Mouse (Mus musculus): Measurements from ENCODE around the gene Tbx2. TPM values are rescaled to one million over a fixed set of nuclear protein-coding genes. Genes with fewer than 3 reads are reported as not detected.

Tbx2 gene
- polyA plus RNA-seq, 1 experiment from 2014 or later: 1.6 TPM

DNA sequence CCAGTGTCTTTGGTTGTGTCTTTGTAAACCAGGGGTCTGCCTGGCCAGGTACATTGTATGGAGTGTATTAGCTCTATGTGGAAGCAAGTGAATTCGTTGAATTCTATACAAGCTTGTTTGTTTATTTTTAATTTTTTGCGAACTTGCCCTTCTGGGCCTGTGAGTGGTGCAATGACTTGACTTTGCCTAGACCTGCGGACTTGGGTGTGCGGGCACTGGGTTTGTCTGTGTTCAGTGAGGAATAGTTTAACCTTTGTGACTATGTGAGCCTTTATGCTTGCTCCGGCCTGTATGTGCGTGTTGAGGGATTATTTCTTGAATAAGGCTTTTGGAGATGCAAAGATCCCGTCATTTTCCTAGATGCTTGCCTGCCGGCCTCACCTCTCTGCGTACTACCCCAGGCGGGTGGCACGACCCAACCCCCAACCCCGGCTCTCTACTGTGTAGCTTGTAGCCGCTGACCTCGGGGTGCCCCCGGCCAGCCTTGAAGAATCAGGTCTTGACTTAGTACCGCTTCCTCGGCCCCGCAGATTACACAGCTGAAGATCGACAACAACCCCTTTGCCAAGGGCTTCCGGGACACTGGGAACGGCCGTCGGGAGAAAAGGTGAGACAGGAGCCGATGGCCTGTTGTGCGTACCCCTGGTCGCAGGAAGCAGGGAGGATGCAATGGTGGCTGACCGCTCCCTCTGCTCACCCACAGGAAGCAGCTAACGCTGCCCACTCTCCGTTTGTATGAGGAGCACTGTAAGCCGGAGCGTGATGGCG is 4.4 kb downstream of the Tbx2 start:
- Histone ChIP-seq H3K9me3 (no peaks in the 10 kb centered on the region), H3K4me1 (replicated peaks) (peaks cover 48% of the 10 kb centered on the region), H3K4me2 (peak overlapping the region; percentile 60), H3K36me3 (no peaks in the 10 kb centered on the region), H3K27me3 (peaks cover 97% of the 10 kb centered on the region), H3K27ac (replicated peaks) (no peak overlapping the region), H3K4me3 (peak overlapping the region; percentile 42), H3K9ac (peak overlapping the region; percentile 38)
- no peak for ATAC-seq (ENCODE audit: low read depth)
- 2% methylated on average over 32 of the region's 32 CpGs for WGBS

- no peaks in the 10 kb centered on the region for H3K36me3 ChIP-seq
- peaks cover 97% of the 10 kb centered on the region for H3K27me3 ChIP-seq
- H3K4me1 ChIP-seq (replicated peaks): peaks cover 45% of the 10 kb centered on the region
- 2% methylated on average over 18 of the region's 18 CpGs for WGBS
- peak overlapping the region; percentile 42 for H3K4me3 ChIP-seq
- peak overlapping the region; percentile 63 for H3K9ac ChIP-seq
- ATAC-seq (ENCODE audit: low read depth): no peak
- peak overlapping the region; percentile 60 for H3K4me2 ChIP-seq
- no peak overlapping the region for H3K27ac ChIP-seq (replicated peaks)
- H3K9me3 ChIP-seq: no peaks in the 10 kb centered on the region
Observed at GRCm38 (mm10) chr11:85837291-85837647, 4.9 kb downstream of the Tbx2 start.

- H3K4me2 ChIP-seq: peak overlapping the region; percentile 60
- H3K27me3 ChIP-seq: peaks cover 97% of the 10 kb centered on the region
- H3K27ac ChIP-seq (replicated peaks): no peak overlapping the region
- H3K36me3 ChIP-seq: no peaks in the 10 kb centered on the region
- H3K9me3 ChIP-seq: no peaks in the 10 kb centered on the region
- peak overlapping the region; percentile 63 for H3K9ac ChIP-seq
- under 1% methylated on average over 67 of the region's 67 CpGs for WGBS
- peaks cover 44% of the 10 kb centered on the region for H3K4me1 ChIP-seq (replicated peaks)
- peak overlapping the region; percentile 42 for H3K4me3 ChIP-seq
- ATAC-seq (ENCODE audit: low read depth): no peak
Observed at GRCm38 (mm10) chr11:85837648-85838423, 5.5 kb downstream of the Tbx2 start.

- Histone ChIP-seq H3K36me3 (no peaks in the 10 kb centered on the region), H3K9me3 (no peaks in the 10 kb centered on the region), H3K4me2 (peak overlapping the region; percentile 60), H3K4me1 (replicated peaks) (peaks cover 46% of the 10 kb centered on the region), H3K27me3 (peaks cover 99% of the 10 kb centered on the region), H3K27ac (replicated peaks) (no peak overlapping the region), H3K4me3 (peak overlapping the region; percentile 42), H3K9ac (peak overlapping the region; percentile 63)
- ATAC-seq (ENCODE audit: low read depth): no peak
- 6% methylated on average over 20 of the region's 20 CpGs for WGBS
Observed at GRCm38 (mm10) chr11:85838424-85839257, 6.3 kb downstream of the Tbx2 start.

GRCm38 (mm10) chr11:85839258-85840030 is 7.1 kb downstream of the Tbx2 start:
- H3K4me1 ChIP-seq (replicated peaks): peaks cover 54% of the 10 kb centered on the region

DNA sequence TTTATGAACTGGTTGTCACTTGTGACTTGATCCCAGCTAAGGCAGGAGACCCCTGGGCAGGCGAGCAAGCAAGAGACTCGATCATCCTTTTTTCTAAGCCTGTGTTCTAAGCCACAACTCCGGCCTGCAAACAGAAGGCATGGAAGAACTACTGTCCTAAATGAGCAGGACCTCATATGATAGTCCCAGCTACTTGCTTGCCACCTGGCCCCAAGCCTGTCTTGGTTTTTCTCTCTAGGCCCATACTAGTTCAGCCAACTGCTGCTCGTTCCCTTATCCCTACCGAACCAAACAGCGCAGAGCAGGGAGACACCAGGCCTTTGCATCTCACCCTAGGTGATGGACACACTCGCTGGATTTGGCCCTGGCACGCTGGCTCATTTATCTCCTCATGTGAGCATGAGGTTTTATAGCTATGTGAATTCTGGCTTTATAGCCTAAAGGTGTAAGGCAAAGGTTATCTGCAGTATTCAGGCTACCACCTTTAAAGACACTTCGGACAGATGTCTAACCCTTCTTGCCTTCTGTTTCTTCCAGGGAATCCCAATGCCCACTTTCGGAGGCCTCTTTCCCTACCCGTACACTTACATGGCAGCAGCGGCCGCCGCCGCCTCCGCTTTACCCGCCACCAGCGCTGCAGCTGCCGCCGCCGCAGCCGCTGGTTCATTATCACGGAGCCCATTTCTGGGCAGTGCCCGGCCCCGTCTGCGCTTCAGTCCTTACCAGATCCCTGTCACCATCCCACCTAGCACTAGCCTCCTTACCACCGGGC is 7.9 kb downstream of the Tbx2 start:
- 5% methylated on average over 27 of the region's 27 CpGs for WGBS
- Histone ChIP-seq H3K4me2 (peak overlapping the region; percentile 60), H3K9ac (peak overlapping the region; percentile 35; the same call in 1 of the 2 replicates), H3K4me1 (replicated peaks) (peaks cover 56% of the 10 kb centered on the region), H3K36me3 (no peaks in the 10 kb centered on the region), H3K4me3 (peak overlapping the region; percentile 15), H3K27ac (replicated peaks) (no peak overlapping the region), H3K27me3 (peaks cover 99% of the 10 kb centered on the region), H3K9me3 (no peaks in the 10 kb centered on the region)
- ATAC-seq (ENCODE audit: low read depth): no peak

More at GRCm38 (mm10) chr11:85839258-85840030, 7.1 kb downstream of the Tbx2 start:
- peak overlapping the region; percentile 60 for H3K4me2 ChIP-seq
- H3K9ac ChIP-seq: 0 out of 2 replicates have a peak overlapping the region, but pooled peaks have one; percentile 26
- no peaks in the 10 kb centered on the region for H3K9me3 ChIP-seq
- no peaks in the 10 kb centered on the region for H3K36me3 ChIP-seq
- WGBS: 8% methylated on average over 7 of the region's 7 CpGs
- peaks cover 99% of the 10 kb centered on the region for H3K27me3 ChIP-seq
- no peak overlapping the region for H3K27ac ChIP-seq (replicated peaks)
- no peak for ATAC-seq (ENCODE audit: low read depth)
- H3K4me3 ChIP-seq: peak overlapping the region; percentile 15; the same call in 1 of the 2 replicates

DNA sequence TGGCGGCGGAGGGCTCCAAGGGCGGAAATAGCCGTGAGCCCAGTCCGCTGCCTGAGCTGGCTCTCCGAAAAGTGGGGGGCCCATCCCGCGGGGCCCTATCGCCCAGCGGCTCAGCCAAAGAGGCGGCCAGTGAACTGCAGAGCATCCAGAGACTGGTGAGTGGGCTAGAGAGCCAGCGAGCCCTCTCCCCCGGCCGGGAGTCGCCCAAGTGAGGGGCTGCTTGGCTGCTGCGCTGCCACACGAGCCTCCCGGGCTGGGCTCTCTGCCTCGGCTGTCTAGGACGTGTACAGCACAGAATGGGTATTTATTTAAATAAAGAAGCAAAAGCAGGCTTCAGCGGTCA is 8.4 kb downstream of the Tbx2 start:
- Histone ChIP-seq H3K4me2 (peak overlapping the region; percentile 60), H3K4me3 (peak overlapping the region; percentile 15), H3K36me3 (no peaks in the 10 kb centered on the region), H3K9ac (peak overlapping the region; percentile 35; the same call in 1 of the 2 replicates), H3K27ac (replicated peaks) (no peak overlapping the region), H3K27me3 (peaks cover 99% of the 10 kb centered on the region), H3K4me1 (replicated peaks) (peaks cover 56% of the 10 kb centered on the region), H3K9me3 (no peaks in the 10 kb centered on the region)
- ATAC-seq (ENCODE audit: low read depth): no peak
- WGBS: 3% methylated on average over 21 of the region's 21 CpGs

- WGBS: 10% methylated on average over 8 of the region's 8 CpGs
- H3K4me3 ChIP-seq: no peak overlapping the region
Observed at GRCm38 (mm10) chr11:85841211-85841681, 8.9 kb downstream of the Tbx2 start.

GRCm38 (mm10) chr11:85841980-85842379 is 9.6 kb downstream of the Tbx2 start:
- ATAC-seq (ENCODE audit: low read depth): peak; percentile 58
- peaks cover 99% of the 10 kb centered on the region for H3K27me3 ChIP-seq

More at GRCm38 (mm10) chr11:85841211-85841681, 8.9 kb downstream of the Tbx2 start:
- 0 out of 2 replicates have a peak overlapping the region, but pooled peaks have one; percentile 22 for H3K9ac ChIP-seq
- no peak overlapping the region for H3K27ac ChIP-seq (replicated peaks)
- ATAC-seq (ENCODE audit: low read depth): no peak
- peaks cover 99% of the 10 kb centered on the region for H3K27me3 ChIP-seq
- H3K36me3 ChIP-seq: no peaks in the 10 kb centered on the region
- H3K4me2 ChIP-seq: peak overlapping the region; percentile 60
- no peaks in the 10 kb centered on the region for H3K9me3 ChIP-seq
- H3K4me1 ChIP-seq (replicated peaks): peaks cover 56% of the 10 kb centered on the region

GRCm38 (mm10) chr11:85842596-85843346 is 10.4 kb downstream of the Tbx2 start:
- WGBS: 4% methylated on average over 24 of the region's 24 CpGs
- no peak for ATAC-seq (ENCODE audit: low read depth)

More at GRCm38 (mm10) chr11:85841980-85842379, 9.6 kb downstream of the Tbx2 start:
- Histone ChIP-seq H3K4me3 (peak overlapping the region; percentile 28), H3K9me3 (no peaks in the 10 kb centered on the region), H3K4me1 (replicated peaks) (peaks cover 54% of the 10 kb centered on the region), H3K27ac (replicated peaks) (no peak overlapping the region), H3K36me3 (no peaks in the 10 kb centered on the region), H3K4me2 (peak overlapping the region; percentile 60), H3K9ac (peak overlapping the region; percentile 52)
- under 1% methylated on average over 32 of the region's 32 CpGs for WGBS

More at GRCm38 (mm10) chr11:85842596-85843346, 10.4 kb downstream of the Tbx2 start:
- peak overlapping the region; percentile 74 for H3K4me2 ChIP-seq
- H3K36me3 ChIP-seq: no peaks in the 10 kb centered on the region
- H3K27ac ChIP-seq (replicated peaks): no peak overlapping the region
- peak overlapping the region; percentile 42 for H3K4me3 ChIP-seq
- no peak overlapping the region; the same call in 1 of the 2 replicates for H3K9ac ChIP-seq
- H3K27me3 ChIP-seq: peaks cover 95% of the 10 kb centered on the region
- H3K4me1 ChIP-seq (replicated peaks): peaks cover 46% of the 10 kb centered on the region
- no peaks in the 10 kb centered on the region for H3K9me3 ChIP-seq

All from neural tube, embryonic 13.5 days (tissue).